Mouse (Mus musculus) G1E (cell line): ENCODE data around the gene Pax2.

Experiments
- CTCF ChIP-seq: IDR thresholded peaks from 2 replicates; pipeline ENCODE4 v1.5.1; 2012; ENCODE audit warnings: low read depth, low read length, inconsistent platforms, mixed read lengths
- GATA1 ChIP-seq: IDR thresholded peaks from 2 replicates; pipeline ENCODE4 v1.6.1; 2012; ENCODE audit warnings: borderline replicate concordance, low read length, inconsistent platforms, mixed read lengths

GRCm38 (mm10) chr19:44751551-44751950, 4.3 kb upstream of the Pax2 start:
- TF ChIP-seq GATA1 (no peak), CTCF (no peak)
